Mouse (Mus musculus): ENCODE data around the gene Tspan4.

The Tspan4 gene

DNA sequence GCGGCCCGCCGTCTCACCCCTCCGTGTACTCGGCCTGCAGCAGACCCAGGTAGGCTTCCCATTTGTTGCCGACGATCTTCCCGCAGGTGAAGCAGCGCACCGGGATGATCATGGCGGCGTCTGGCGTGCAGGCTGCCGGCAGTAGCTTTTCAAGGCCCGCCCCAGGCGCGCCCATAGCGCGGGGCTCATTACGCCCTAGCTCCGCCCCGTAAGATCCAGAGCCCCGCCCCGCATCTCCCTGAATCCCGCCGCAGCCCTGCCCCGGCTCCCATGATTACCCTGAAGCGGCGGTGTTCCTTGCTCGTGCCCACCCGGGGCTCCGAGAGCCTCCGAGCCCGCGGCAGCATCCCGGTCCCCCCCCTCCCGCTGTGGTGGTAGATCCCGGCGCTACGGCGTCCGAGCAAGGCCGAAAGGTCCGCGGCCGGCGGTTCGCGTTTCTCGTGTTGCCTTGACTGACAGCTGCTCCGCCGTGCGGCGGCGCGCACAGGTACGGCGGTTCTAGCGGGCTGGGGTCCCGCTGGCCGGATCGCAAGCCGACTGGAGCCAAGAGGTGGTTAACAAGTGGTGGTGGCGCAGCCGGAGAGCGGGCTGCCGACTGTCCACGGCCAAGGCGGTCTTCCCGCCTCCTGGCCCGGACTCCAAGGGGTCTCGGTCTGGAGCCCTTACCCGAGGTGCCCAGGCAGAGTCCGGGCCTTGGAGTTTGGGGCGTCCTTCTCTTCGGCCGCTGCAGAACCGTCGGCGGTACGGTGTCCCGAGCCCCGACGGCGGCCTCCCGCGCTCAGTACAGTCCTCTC, at the start of gene Tspan4, which contains the start of gene Polr2l:
TSS of gene Tspan4 (plus strand) at position 230 of the 794 bp plus-strand sequence.
TSS of gene Polr2l (minus strand) at position 122 of the 794 bp plus-strand sequence.
- peak; percentile 94 for DNase-seq (ENCODE audit: extremely low spot score, low spot score)

DNA sequence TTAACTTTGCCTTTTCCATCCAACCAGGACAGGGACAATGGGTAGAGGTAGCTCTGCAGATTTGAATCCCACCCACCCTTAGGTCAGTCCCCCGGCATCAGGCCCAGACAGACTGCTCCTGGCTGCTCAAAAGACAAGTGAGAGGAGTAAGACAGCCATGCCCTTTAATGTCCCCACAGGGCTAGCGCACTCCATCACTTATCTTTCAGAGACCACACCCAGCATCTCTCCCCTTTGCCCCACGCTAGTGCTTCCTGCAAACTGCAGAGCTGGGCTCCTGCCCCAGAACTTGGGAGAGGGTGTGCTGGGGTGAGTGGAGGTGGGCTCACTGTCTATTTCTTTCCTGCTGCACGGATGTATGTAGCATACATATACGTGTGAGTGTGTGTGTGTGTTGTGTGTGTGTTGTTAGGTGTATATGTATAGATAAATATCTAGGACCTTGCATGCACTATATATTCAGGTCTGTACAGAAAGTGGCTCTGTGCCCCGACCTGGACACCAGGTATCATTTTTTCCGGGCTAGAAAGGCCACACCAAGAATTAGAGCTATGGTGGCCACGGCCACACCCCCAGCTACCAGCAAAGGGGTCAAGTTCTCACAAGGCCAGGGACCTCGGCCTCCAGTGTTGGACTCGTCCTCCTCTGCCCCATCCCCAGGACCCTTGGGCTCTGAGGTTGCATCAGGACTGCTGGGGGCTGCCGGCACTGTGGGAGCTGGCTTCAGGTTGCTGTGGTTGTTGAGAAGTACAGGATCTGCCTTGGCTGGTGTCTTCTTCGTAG, 47.9 kb upstream of the Tspan4 start:
- DNase-seq (ENCODE audit: extremely low spot score, low spot score): no peak

GRCm38 (mm10) chr7:141428701-141429100, 46.3 kb upstream of the Tspan4 start:
- no peak for DNase-seq (ENCODE audit: extremely low spot score, low spot score)

DNA sequence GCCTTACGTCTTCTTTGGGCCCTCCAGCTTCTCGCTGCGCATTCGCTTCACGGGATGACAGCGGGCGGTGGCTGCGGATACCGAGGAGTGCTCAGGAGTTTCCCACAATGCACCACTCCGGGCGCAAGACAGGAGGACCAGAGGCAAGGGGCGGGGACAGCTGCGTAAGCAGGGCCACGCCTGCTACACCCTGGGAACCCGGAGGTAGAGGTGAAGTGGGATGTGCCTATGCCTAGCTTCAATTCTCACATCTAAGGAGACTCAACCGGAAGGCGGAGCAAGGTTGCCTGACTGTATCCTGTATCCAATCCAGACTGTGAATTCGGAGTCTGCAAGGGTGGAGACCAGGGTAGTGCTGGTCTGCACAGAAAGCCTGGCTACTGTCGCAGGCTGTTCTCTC, 45.7 kb upstream of the Tspan4 start, which contains the start of gene Cend1:
TSS of gene Cend1 (minus strand) at position 182 of the 400 bp plus-strand sequence.
- peak; percentile 66 for DNase-seq (ENCODE audit: extremely low spot score, low spot score)

DNA sequence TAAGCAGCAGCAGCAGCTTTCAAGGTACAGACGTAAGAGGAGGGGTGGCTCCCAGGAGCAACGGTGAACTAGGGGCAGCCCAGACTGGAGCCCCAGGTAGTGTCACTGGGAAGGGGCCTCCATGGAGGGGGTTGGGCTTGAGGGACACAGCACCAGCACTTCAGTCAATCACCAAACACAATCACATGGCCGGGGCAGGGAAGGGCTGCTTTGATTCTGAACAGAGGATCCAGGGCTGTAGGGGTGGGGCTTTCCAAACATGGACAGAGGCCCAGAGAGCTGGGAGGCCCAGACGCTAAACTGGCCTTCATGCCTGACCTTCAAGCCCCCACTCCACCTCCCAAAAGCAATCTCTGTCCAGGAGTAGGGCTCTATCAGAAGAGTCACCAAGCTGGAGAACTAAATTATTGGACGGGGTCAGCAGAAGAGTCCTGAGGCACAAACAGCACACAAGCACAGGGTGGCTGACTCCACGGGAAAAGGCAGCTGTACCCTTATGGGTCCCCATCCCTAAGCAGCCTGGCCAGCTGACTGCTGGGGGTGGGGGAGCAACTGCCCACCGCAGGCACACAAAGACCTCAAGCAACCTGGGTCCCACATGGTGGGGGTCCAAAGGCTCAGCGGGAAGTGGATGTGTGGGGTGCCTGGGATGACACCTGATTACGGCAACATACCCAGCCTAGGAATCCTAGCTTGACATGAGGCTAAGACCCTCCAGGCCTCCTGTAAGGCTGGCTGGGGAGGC, 45.0 kb upstream of the Tspan4 start:
- DNase-seq (ENCODE audit: extremely low spot score, low spot score): no peak

GRCm38 (mm10) chr7:141430585-141431240, 44.3 kb upstream of the Tspan4 start:
- DNase-seq (ENCODE audit: extremely low spot score, low spot score): no peak

DNA sequence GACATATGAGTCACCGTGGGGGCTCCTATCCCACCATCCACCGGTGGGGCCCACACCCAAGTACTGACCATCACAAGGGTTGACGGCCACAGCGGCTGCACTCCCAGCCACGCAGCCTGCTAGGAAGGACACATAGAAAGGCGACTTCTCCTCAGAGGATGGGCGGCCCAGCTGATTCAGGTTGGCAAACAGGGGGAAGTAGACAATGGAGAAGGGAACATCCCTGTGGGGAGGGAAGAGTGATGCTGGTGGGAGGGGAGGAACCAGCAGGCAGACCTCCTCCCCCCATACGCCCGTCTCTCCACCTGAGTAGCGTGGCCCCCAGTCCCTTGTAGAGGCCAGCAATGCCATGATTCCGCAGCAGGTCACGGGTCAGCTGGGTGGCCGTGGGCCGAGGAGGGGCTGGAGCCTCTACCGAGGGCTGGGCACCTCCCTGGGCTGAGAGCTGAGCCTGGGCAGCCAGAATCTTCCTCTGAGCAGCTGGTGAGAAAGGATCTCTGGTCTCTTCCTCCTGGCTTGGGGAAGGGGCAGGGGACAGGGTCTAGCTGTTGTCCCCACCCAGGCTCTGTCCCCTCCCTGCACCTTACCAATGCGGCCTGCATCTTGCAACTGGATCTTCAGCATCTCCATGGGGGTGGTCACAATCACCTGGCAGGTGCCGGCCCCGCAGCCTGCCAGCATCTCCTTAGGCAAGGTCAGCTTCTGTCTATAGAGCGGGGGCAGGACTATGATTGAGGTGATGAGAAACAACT, 43.4 kb upstream of the Tspan4 start:
- no peak for DNase-seq (ENCODE audit: extremely low spot score, low spot score)

DNA sequence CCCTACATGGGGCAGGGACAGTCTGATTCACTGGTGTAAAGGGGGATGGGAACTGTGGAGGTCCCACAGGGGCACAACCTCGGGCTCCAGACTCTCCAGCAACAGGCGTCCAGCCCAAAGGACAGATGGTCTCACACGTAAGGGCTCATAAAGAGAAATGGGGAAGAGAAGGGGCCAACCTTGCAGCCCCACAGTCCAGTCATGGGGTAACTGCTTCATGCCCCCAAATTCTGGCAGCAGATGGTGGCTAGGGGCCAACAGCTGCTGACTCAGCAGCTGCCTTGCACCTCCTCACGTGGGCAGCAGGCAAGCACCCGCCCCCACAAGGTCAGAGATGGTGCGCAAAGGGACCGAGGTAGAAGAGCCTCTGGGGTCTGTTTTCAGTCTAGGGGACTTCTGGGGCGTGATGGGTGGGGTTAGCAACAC, 42.8 kb upstream of the Tspan4 start:
- DNase-seq (ENCODE audit: extremely low spot score, low spot score): no peak

- no peak for DNase-seq (ENCODE audit: extremely low spot score, low spot score)
Observed at GRCm38 (mm10) chr7:141432741-141433516, 42.1 kb upstream of the Tspan4 start.

- no peak for DNase-seq (ENCODE audit: extremely low spot score, low spot score)
Observed at GRCm38 (mm10) chr7:141433517-141434400, 41.3 kb upstream of the Tspan4 start.

DNA sequence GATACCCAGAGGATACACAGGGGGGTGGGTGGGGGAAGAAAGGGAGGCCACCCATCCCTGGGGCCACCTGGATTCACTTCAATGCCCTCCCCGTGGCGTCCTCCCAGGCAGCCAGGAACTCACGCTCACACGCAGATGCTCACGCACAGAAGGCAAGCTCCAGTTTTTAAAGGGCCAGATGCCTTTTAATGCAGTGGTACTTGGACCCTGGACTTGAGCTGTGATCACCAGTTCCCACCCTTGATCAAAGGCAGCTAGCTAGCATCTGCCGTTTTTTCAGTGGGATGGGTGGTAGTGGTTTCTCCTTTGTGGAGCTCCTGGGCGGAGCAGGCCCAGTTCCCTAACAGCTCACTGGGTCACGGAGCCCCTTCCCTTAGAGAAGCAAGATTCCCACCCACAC, 40.6 kb upstream of the Tspan4 start:
- peak; percentile 54 for DNase-seq (ENCODE audit: extremely low spot score, low spot score)

DNA sequence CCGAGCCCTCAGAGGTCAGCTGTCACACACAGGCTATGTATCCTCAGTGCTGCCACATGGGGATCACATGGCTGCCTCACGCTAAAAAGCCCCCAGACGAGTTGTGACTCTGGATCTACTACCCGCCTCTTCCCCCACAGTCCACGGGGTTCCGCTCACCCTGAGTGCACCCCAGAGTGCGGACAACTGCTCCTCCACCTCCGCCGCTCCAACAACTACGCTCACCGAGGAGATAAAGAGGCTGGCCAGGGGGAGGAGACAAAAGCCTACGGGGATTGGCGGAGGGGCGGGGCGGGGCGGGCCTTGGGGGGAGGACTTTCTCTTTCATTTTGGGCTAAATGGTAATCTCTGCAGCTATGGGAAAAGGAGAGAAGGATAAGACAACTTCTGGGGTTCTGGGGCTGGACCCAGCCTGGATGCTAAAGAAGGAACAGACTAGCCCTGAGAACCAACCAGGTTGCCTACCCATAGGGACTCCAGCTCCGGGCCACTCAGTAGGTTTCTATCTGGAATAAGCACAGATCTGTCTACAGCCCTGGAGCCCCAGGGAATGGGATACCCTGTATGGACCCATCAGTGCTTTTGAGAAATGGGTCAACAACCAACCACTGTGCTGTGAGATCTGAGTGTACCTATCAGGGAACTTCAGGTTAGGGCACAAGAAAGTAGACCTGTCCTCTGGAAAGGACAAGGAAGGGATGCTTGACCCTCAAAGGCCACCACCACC, 39.7 kb upstream of the Tspan4 start:
- DNase-seq (ENCODE audit: extremely low spot score, low spot score): peak; percentile 51

DNA sequence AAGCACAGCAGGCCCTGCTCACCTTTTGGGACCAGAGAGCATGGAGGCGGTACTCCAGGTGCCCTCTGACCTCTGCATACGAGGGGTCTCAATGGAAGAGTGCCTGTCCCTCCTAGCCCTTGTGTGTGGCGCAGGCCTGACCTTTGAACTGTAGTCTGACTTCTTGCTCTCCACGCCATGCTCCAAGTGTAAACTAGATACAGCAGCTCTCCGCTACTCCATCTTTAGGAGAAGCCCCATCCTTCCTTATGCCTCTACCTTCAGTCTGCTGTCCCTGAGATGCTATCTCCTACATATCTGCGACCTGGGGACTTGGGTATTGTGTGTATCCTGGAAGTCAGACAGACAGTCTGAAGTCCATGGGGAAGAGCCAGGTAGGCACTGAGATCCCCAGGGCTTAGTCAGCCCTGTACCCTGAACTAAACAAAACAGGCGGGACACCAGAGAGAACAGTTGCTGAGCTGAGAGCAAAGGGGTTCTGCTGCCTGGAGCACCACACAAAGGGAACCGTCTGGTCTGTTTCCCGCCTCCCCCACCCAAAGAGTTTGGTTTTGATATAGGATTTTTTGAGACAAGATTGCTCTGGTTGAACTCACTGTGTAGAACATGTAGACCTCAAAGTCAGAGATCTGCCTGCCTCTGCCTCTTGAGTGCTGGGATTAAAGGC, 39.1 kb upstream of the Tspan4 start:
- DNase-seq (ENCODE audit: extremely low spot score, low spot score): no peak

- DNase-seq (ENCODE audit: extremely low spot score, low spot score): no peak
Observed at GRCm38 (mm10) chr7:141436523-141436892, 38.5 kb upstream of the Tspan4 start.

DNA sequence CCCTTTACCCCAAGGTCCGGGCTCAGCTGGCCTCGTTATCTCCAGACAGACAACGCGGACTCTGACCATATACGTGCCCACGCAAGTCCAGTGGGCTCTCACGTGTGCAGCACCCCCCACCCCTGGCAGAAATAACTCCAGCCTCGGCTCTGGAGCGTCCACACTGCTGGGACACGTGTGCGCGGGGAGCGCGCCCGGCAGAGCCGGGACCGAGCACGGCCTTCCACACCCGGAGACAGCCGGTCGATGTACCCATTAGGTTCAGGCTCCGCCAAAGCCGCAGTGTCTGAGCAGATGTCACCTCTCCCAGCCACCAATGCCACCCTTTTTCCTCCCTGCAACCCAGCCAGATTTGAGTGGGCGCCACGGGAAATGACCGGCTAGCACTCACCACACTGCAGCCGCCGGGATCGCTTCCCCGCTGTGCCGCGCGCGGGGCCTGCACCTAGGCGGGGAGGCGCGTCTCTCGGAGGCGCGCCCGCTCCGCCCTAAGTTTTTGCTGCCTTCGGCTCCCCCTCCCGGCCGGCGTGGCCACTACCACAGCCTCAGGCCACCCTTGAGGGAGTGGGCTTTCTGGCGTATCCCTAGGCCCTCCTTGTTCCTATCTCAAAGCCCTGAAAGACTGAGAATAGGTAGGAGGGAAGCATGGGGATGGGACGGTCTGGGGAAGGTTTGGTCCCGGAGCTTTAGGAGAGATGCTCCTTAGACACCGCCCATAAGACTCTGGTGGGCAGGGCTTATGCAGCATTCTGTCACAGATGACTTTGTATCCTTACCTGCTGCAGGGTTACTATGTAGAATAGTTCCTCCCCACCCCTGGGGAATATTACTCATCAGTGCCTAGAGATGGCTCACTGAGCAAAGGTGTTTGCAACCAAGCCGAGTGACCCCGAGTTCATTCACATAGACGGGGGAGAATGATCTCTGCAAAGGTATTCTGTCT, 37.6 kb upstream of the Tspan4 start, which contains the start of gene Slc25a22:
TSS of gene Slc25a22 (minus strand) at position 715 of the 943 bp plus-strand sequence.
- peak; percentile 88 for DNase-seq (ENCODE audit: extremely low spot score, low spot score)
